Mouse (Mus musculus) WW6 (cell line): ENCODE measurements at regions not wholly inside any gene's neighbourhood (a gene's known extent, or its start where the extent isn't known, plus 50 kb on each side); places are given as distances from the start of the nearest gene placed in this dataset.
A peak's percentile ranks its signal among the peaks of the same experiment; 100 is the strongest.

Experiments
- DNase-seq: peaks from one replicate; pipeline ENCODE4 v3.0.0-alpha.2; 2013; ENCODE audit warnings: low read depth, low spot score

GRCm38 (mm10) chr11:63394201-63394600 lies 265.4 kb downstream of the Pmp22 start:
- no peak for DNase-seq

- DNase-seq: no peak
These were observed 267.6 kb downstream of the Pmp22 start for GRCm38 (mm10) chr11:63396386-63396785.

- DNase-seq: no peak
These were observed 274.0 kb downstream of the Pmp22 start for GRCm38 (mm10) chr11:63402741-63403140.

- DNase-seq: no peak
These were observed 275.9 kb downstream of the Pmp22 start for GRCm38 (mm10) chr11:63404719-63405118.

GRCm38 (mm10) chr11:63409431-63409830 lies 280.6 kb downstream of the Pmp22 start:
- no peak for DNase-seq

- DNase-seq: no peak
These were observed 282.1 kb downstream of the Pmp22 start for GRCm38 (mm10) chr11:63410921-63411320.

GRCm38 (mm10) chr11:63412364-63412991 lies 283.7 kb downstream of the Pmp22 start:
- DNase-seq: no peak

- no peak for DNase-seq
These were observed 284.3 kb downstream of the Pmp22 start for GRCm38 (mm10) chr11:63413106-63413505.

GRCm38 (mm10) chr11:63413621-63414020 lies 284.8 kb downstream of the Pmp22 start:
- DNase-seq: no peak

- no peak for DNase-seq
These were observed 289.4 kb downstream of the Pmp22 start for GRCm38 (mm10) chr11:63418042-63418776.

- no peak for DNase-seq
These were observed 291.6 kb downstream of the Pmp22 start for GRCm38 (mm10) chr11:63420341-63420740.

GRCm38 (mm10) chr11:63422069-63422468 lies 293.3 kb downstream of the Pmp22 start:
- no peak for DNase-seq

- DNase-seq: no peak
These were observed 295.5 kb downstream of the Pmp22 start for GRCm38 (mm10) chr11:63424319-63424718.

- DNase-seq: no peak
These were observed 297.0 kb downstream of the Pmp22 start for GRCm38 (mm10) chr11:63425741-63426140.

- no peak for DNase-seq
These were observed 325.0 kb downstream of the Pmp22 start for GRCm38 (mm10) chr11:63453786-63454185.

- DNase-seq: peak; percentile 48
These were observed 326.2 kb downstream of the Pmp22 start for GRCm38 (mm10) chr11:63454910-63455531.

GRCm38 (mm10) chr11:63456356-63456755 lies 327.6 kb downstream of the Pmp22 start:
- peak; percentile 65 for DNase-seq

- no peak for DNase-seq
These were observed 328.5 kb downstream of the Pmp22 start for GRCm38 (mm10) chr11:63457250-63457649.

GRCm38 (mm10) chr11:63460146-63460545 lies 331.4 kb downstream of the Pmp22 start:
- no peak for DNase-seq

GRCm38 (mm10) chr11:63463797-63464331 lies 335.1 kb downstream of the Pmp22 start:
- no peak for DNase-seq

GRCm38 (mm10) chr11:63465941-63466340 lies 337.2 kb downstream of the Pmp22 start:
- DNase-seq: no peak

- no peak for DNase-seq
These were observed 337.8 kb downstream of the Pmp22 start for GRCm38 (mm10) chr11:63466541-63466940.

- no peak for DNase-seq
These were observed 346.0 kb downstream of the Pmp22 start for GRCm38 (mm10) chr11:63474831-63475230.
